Mouse (Mus musculus) left cerebral cortex, postnatal 36 days (tissue): ENCODE data around the gene Pdzd8. TPM values are rescaled to one million over a fixed set of nuclear protein-coding genes. Genes with fewer than 3 reads are reported as not detected.
A peak's percentile ranks its signal among the peaks of the same experiment; 100 is the strongest.

ENCODE experiments used
- DNase-seq, 2 experiments: peaks; one replicate each; pipeline ENCODE4 v3.0.0; 2021 to 2022; ENCODE audit warnings: low spot score in 2 of 2, mixed read lengths in 1 of 2
- intact Hi-C: fragments of 180-260 bp; cut with DNase I; formaldehyde crosslinking; loops from one replicate; pipeline ENCODE4 v1.15.1; 2025
- total RNA-seq, 2 experiments: library from RNA; stranded (reverse); gene quantifications; 2 replicates each; pipeline ENCODE4 v1.2.3; 2021

Pdzd8 gene
- total RNA-seq, 2 experiments from 2014 or later = 56.4 to 60.2 TPM

DNA sequence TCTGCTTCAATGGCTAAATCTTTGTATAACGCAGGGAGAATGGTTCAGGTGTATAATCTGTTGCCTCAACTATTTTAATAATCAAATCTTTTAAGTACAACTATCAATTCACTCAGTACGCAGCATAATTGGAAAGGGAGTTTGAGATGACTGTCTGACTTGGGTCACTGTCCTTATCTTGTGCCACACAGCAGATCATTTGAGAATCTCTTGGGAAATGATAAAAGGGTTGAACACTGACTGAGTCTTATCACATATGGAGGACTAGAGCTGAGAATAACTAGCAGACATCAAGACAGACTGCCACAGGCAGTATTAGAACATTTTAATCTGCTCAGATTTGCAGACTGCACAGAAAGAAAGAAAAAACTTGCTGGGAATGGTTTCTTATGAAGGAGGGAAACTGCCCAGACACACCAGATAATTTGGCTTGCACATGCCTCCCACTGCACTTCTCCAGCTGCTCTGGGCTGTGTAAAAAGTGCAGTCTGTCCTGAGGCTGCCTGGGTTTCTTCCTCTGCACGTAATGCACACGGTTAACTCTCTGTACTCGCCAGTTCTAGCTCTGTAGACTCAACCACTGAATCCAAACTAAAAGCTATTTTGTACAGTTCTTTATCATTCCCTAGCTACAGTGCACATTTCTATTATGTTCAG lies 53.3 kb downstream of the Pdzd8 start:
- peak in 1 of 2 experiments; percentile 35 for DNase-seq
- intact Hi-C loops = no loop called here

GRCm38 (mm10) chr19:59289811-59290210 lies 55.8 kb downstream of the Pdzd8 start:
- intact Hi-C loops = no loop called here
- no peak for DNase-seq

DNA sequence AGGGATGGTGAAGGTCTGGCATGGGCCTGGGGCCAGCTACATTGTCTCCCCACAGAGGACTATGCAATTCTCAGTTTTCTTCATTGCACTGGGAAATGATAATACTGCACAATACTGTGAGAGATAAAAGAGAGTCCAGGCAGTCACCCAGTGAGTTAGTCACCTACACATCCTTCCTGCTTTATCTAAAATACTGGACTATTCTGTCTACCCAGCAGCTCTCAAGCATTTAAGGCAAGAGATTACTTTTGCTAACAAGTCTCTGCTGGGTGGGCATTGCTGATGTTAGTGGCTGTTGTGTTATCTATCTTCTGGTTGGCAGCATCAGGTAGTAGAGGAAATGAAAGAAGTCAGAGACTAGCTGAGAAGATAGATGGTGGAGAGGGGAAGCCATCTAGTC lies 56.5 kb downstream of the Pdzd8 start:
- intact Hi-C loops = no loop called here
- no peak for DNase-seq

DNA sequence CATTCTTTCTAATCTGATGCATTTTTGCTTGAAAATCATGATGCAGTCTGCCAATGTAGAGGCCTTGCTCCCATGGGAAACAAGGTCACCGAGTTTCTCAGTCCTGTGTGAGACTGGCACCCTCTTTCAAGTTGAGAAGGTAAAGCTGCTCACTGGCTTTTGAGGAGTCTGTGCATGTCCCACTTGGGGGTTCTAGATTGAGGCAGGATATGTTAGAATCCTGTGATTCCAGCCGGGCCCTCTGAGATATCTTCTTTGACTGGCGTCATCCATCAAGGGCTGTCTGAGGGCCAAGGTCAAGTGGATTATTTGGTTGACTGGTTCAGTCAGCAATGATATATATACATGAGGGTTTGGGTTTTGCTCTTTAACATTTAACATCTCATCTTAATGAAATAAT lies 63.6 kb downstream of the Pdzd8 start:
- no peak for DNase-seq
- intact Hi-C loops = no loop called here

DNA sequence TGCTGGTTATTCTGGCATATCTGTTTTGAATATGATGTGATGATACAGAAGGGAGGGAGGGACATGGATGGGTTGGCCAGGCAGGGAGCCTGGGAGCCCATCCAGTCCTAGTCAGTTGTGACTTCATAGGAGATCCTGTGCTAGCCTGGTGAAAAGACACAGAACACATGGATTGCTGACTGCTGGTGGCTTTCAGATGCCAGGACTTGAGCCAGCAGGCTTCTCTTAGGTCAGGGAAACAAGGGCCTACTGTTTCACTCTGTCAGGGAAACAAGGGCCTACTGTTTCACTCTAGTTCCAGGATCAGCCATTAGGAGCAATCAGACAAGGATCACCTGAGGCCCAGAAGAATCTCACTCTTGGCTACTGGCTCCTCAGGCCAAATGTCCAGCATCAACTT lies 64.7 kb downstream of the Pdzd8 start:
- intact Hi-C loops = no loop called here
- no peak for DNase-seq

GRCm38 (mm10) chr19:59276354-59276753 lies 69.2 kb downstream of the Pdzd8 start:
- DNase-seq = no peak
- intact Hi-C loops = no loop called here

DNA sequence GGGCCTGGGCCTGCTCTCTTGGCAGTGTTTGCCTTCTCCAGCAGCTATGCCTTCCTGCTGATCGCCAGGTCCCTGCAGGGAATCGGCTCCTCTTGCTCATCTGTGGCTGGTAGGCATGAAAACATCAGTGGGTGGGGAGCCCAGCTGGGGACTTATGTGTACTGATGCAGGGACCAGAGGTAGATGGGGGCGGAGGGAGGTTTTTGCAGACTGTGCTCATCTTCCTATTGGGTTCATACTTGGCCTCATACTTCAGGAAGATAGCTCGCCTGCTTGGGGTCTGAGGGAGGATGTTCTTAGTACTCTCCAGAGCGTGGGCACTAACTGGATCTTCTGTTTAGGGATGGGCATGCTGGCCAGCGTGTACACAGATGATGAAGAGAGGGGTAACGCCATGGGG lies 72.4 kb downstream of the Pdzd8 start:
- intact Hi-C loops = no loop called here
- no peak for DNase-seq

DNA sequence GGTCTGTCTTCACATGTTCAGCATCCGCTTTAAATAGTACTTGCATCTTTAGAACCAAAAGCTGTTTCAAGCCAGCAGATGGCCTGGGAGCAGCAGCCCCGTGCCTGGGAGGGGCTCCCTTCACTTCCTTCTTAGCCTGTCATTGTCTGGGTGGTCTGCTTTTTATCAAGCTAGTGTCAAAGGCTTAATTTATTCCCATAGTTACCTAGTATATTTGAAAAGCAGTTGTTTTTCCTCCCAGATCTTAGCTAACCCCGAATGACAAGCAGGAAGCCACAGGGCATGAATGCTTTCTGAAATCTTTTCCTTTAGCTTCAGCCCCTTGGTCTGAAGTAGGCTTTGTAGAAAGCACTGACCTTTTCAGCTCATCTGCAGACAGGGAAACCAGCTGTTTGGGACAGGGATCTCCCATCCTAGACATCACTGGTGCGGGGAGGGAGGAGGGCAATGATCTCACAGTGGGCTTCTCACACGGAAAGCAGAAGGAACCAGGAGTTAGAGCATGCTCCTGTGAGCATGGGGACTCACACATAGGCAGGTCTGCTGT lies 78.1 kb downstream of the Pdzd8 start:
- intact Hi-C loops = no loop called here
- DNase-seq = no peak

DNA sequence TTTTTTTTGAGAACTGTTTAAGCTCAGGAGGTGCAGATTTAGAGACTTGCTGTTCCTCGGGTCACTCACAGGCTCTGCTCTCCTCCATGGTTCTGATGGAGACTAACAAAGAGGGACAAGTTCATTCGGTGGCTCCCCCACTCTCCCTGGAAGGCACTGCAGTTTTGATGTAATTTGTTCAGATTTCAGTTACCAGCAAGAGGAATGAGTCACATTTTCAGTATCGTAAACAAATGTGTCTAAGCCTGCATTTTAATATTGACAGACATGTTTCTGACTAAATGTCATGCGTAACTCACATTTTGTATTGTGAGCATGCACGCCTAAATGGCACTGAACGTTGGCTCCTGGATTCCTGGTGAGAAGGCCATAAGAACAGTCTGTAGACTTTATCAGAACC lies 79.7 kb downstream of the Pdzd8 start:
- DNase-seq = no peak
- intact Hi-C loops = no loop called here

- DNase-seq = no peak
- intact Hi-C loops = no loop called here
Observed at GRCm38 (mm10) chr19:59264838-59265532, 80.6 kb downstream of the Pdzd8 start.

DNA sequence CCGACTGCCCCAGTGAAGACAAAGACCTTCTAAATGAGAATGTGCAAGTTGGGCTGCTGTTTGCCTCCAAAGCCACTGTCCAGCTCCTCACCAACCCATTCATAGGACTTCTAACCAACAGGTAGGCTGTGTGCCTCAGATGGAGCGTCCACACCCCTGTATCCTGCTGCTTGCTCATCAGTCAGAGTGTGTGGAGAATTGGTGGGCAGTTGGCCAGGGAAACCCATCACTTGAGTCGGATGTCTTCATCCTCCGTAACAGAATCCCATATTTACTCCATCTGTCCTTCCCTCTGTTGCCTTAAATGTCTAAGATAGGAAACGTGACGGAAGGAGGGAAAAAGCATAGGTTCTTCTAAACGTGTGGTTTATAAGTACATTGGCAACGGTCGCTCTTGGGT lies 82.4 kb downstream of the Pdzd8 start:
- no peak for DNase-seq

GRCm38 (mm10) chr19:59261604-59262003 lies 84.0 kb downstream of the Pdzd8 start:
- intact Hi-C loops = no loop called here
- no peak for DNase-seq

More for the DNA sequence above, 82.4 kb downstream of the Pdzd8 start:
- intact Hi-C loops = no loop called here

DNA sequence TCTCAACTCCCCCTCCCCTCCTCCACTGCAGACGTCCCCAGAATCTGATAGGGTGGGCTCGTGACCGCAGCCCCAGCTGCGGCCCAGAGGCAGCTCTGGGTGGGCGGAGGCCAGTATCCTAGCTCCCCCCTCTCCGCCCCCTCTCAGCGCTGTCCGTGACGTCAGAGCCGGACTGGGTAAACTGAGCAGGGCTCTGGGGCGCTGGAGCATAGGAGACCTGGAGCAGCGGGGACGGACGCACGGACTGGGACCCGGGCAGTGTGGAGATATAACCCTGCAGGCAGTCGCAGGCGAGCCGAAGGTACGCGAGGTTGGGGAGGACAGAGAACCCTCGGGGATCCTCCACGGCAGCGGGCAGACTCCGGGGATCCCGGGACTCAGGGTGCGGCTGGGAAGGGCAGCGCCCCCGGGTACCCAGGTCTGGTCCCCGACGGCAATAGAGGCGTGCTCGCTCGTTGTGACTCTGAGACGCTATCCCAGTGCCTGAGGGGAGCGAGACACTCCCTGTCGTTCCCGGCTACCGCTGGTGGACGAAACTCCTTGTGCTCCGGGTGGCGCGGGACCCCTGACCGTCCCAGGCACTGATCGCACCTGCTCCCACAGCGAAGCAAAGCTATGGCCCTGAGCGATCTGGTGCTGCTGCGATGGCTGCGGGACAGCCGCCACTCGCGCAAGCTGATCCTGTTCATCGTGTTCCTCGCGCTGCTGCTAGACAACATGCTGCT lies 84.7 kb downstream of the Pdzd8 start, which contains the start of gene Slc18a2:
Gene Slc18a2 (plus strand): TSS at position 179 of the 725 bp plus-strand sequence.
- no peak for DNase-seq
- intact Hi-C loops = no loop called here

GRCm38 (mm10) chr19:59259633-59260032 lies 85.9 kb downstream of the Pdzd8 start:
- intact Hi-C loops = no loop called here
- DNase-seq = no peak

- intact Hi-C loops = no loop called here
- no peak for DNase-seq
Observed at GRCm38 (mm10) chr19:59252651-59253050, 92.9 kb downstream of the Pdzd8 start.

DNA sequence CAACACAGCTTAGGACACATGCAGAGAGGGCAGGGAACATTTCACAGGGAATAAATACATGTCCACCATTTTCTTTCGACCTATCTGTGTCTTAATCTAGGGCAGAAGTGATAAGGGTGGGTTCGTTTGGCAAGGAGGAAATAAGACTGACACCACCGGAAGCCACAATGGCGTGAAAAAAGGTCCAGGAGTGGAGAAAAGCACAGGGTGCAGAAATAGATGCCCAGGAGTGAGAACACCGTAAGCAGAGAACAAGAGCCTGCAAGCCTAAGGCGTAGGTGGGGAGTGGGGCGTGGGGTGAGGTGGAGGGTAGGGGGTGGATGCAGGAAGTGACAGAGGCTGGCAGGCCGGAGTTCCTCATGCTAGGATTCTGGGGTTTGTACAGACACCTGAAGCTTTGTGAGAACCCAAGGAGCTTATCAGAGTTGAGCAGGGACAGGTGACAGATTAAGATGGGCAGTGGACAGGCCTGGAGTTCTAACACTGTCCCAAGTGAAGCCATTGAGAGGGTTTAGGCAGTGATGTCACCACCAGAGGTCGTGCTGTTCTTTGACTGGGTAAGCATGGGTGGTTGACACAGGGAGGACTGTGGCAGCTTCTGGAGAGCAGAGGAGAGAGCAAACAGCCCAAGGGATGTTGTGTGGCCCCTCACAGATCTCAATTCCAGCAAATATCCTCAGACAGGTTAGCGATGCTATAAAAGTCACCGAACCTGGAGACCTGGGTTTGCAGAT lies 96.9 kb downstream of the Pdzd8 start:
- intact Hi-C loops = no loop called here
- DNase-seq = no peak

GRCm38 (mm10) chr19:59248144-59248543 lies 97.4 kb downstream of the Pdzd8 start:
- intact Hi-C loops = no loop called here
- DNase-seq = no peak
